Mouse (Mus musculus) heart, adult 2 months (tissue): ENCODE results near the gene Lmntd1. TPM values are rescaled to one million over a fixed set of nuclear protein-coding genes. Genes with fewer than 3 reads are reported as not detected.

Experiments
- DNase-seq, 2 experiments: peaks; one replicate each; pipeline ENCODE4 v3.0.0; 2021
- H3K27ac ChIP-seq: fragments of 200-600 bp; 2 replicates; pipeline ENCODE4 v1.8.1; 2022
- H3K27me3 ChIP-seq: fragments of 200-500 bp; 2 replicates; pipeline ENCODE4 v1.6.1; 2012; ENCODE audit warnings: mild to moderate bottlenecking, low read length, inconsistent platforms, mixed read lengths; ENCODE audit not compliant: control insufficient read depth, insufficient read depth
- H3K36me3 ChIP-seq: fragments of 200-500 bp; 2 replicates; pipeline ENCODE4 v1.6.1; 2012; ENCODE audit warnings: low read length, inconsistent platforms; ENCODE audit not compliant: control insufficient read depth, insufficient read depth
- H3K4me1 ChIP-seq: fragments of 200-500 bp; 2 replicates; pipeline ENCODE4 v1.6.1; 2011; ENCODE audit warnings: low read length; ENCODE audit not compliant: control insufficient read depth, insufficient read depth
- H3K4me3 ChIP-seq: fragments of 200-600 bp; 2 replicates; pipeline ENCODE4 v1.8.1; 2022
- H3K79me2 ChIP-seq: fragments of 200-500 bp; replicated peaks from 2 replicates; pipeline ENCODE4 v1.6.1; 2012; ENCODE audit warnings: mild to moderate bottlenecking, inconsistent platforms, low read length, moderate library complexity, mixed read lengths; ENCODE audit not compliant: control insufficient read depth, insufficient read depth
- H3K9ac ChIP-seq: fragments of 200-500 bp; 2 replicates; pipeline ENCODE4 v1.6.1; 2012; ENCODE audit warnings: low read depth, mild to moderate bottlenecking, control low read depth, inconsistent platforms, low read length, mixed read lengths
- CTCF ChIP-seq: fragments of 200-600 bp; IDR thresholded peaks from 2 replicates; pipeline ENCODE4 v1.8.1; 2022; ENCODE audit warnings: antibody characterized with exemption, mild to moderate bottlenecking, moderate library complexity
- EP300 ChIP-seq: fragments of 200-500 bp; IDR thresholded peaks from 2 replicates; pipeline ENCODE4 v1.6.1; 2011; ENCODE audit warnings: low read depth, low read length, control low read depth; ENCODE audit not compliant: insufficient read depth
- POLR2A ChIP-seq: fragments of 200-500 bp; IDR thresholded peaks from 2 replicates; pipeline ENCODE4 v1.6.1; 2011; ENCODE audit warnings: mild to moderate bottlenecking, low read depth, low read length, control low read depth; ENCODE audit not compliant: insufficient read depth
- WGBS: fragments of 180-500 bp; shearing (Covaris S2); methylation state at CpG from one replicate; pipeline ENCODE4 v1.1.7; 2018; 5-methylcytosine and 5-hydroxymethylcytosine counted together
- intact Hi-C: fragments of 180-260 bp; cut with DNase I; formaldehyde crosslinking; loops from one replicate; pipeline ENCODE4 v1.15.1; 2025
- polyA plus RNA-seq: library from polyadenylated mRNA; depleted of rRNA; stranded (reverse); fragments of >200 nt; gene quantifications from 2 replicates; pipeline ENCODE4 v1.2.3, GENCODE M21; 2012
- total RNA-seq, 2 experiments: library from RNA; stranded (reverse); gene quantifications; 2 replicates each; pipeline ENCODE4 v1.2.3; 2021

Gene Lmntd1
- total and polyA plus RNA-seq, 3 experiments = 2.0 to 6.7 (median 2.2) TPM

- no peaks in the 10 kb centered on the region for H3K4me1 ChIP-seq
- 68% methylated on average over 11 of the region's 11 CpGs for WGBS
- no peak for DNase-seq
- TF ChIP-seq CTCF = no peak
- TF ChIP-seq EP300 = no peak
- no peak for TF ChIP-seq POLR2A
- H3K79me2 ChIP-seq = no peaks in the 10 kb centered on the region
- intact Hi-C loops = no loop called here
- H3K36me3 ChIP-seq = no peaks in the 10 kb centered on the region
- H3K9ac ChIP-seq = no peak overlapping the region
- no peaks in the 10 kb centered on the region for H3K27me3 ChIP-seq
- no peak overlapping the region for H3K27ac ChIP-seq
- no peak overlapping the region for H3K4me3 ChIP-seq
Measured at GRCm38 (mm10) chr6:145598794-145599555, 15.1 kb downstream of the Lmntd1 start.

GRCm38 (mm10) chr6:145595905-145596304, 18.2 kb downstream of the Lmntd1 start:
- intact Hi-C loops = no loop called here
- H3K4me3 ChIP-seq = no peak overlapping the region
- WGBS = 60% methylated on average over 4 of the region's 4 CpGs
- DNase-seq = no peak
- no peaks in the 10 kb centered on the region for H3K79me2 ChIP-seq
- H3K36me3 ChIP-seq = no peaks in the 10 kb centered on the region
- no peak overlapping the region for H3K27ac ChIP-seq
- H3K27me3 ChIP-seq = no peaks in the 10 kb centered on the region
- no peaks in the 10 kb centered on the region for H3K4me1 ChIP-seq
- no peak overlapping the region for H3K9ac ChIP-seq
- no peak for TF ChIP-seq EP300
- TF ChIP-seq POLR2A = no peak
- TF ChIP-seq CTCF = no peak

GRCm38 (mm10) chr6:145593991-145594390, 20.1 kb downstream of the Lmntd1 start:
- intact Hi-C loops = no loop called here
- Histone ChIP-seq H3K9ac (no peak overlapping the region), H3K27me3 (no peaks in the 10 kb centered on the region), H3K27ac (no peak overlapping the region), H3K79me2 (no peaks in the 10 kb centered on the region), H3K4me3 (no peak overlapping the region), H3K36me3 (no peaks in the 10 kb centered on the region), H3K4me1 (no peaks in the 10 kb centered on the region)
- WGBS = 67% methylated on average over 7 of the region's 7 CpGs
- DNase-seq = no peak
- no peak for TF ChIP-seq POLR2A
- no peak for TF ChIP-seq CTCF
- no peak for TF ChIP-seq EP300

- H3K9ac ChIP-seq = no peak overlapping the region
- H3K4me1 ChIP-seq = no peaks in the 10 kb centered on the region
- no peaks in the 10 kb centered on the region for H3K27me3 ChIP-seq
- TF ChIP-seq EP300 (no peak), POLR2A (no peak), CTCF (no peak)
- intact Hi-C loops = no loop called here
- no peaks in the 10 kb centered on the region for H3K79me2 ChIP-seq
- no peak overlapping the region for H3K27ac ChIP-seq
- no peak overlapping the region for H3K4me3 ChIP-seq
- H3K36me3 ChIP-seq = no peaks in the 10 kb centered on the region
- DNase-seq = no peak
- WGBS = 83% methylated on average over 8 of the region's 8 CpGs
Measured at GRCm38 (mm10) chr6:145592531-145592998, 21.6 kb downstream of the Lmntd1 start.

GRCm38 (mm10) chr6:145592036-145592435, 22.1 kb downstream of the Lmntd1 start:
- TF ChIP-seq EP300 (no peak), POLR2A (no peak), CTCF (no peak)
- intact Hi-C loops = no loop called here
- Histone ChIP-seq H3K4me3 (no peak overlapping the region), H3K4me1 (no peaks in the 10 kb centered on the region), H3K9ac (no peak overlapping the region), H3K36me3 (no peaks in the 10 kb centered on the region), H3K27me3 (no peaks in the 10 kb centered on the region), H3K27ac (no peak overlapping the region), H3K79me2 (no peaks in the 10 kb centered on the region)
- WGBS = 76% methylated on average over 6 of the region's 6 CpGs
- DNase-seq = no peak

- no peak for TF ChIP-seq CTCF
- TF ChIP-seq POLR2A = no peak
- TF ChIP-seq EP300 = no peak
- H3K4me1 ChIP-seq = no peaks in the 10 kb centered on the region
- intact Hi-C loops = no loop called here
- no peaks in the 10 kb centered on the region for H3K27me3 ChIP-seq
- WGBS = 80% methylated on average over 1 of the region's 1 CpGs
- no peak overlapping the region for H3K4me3 ChIP-seq
- no peaks in the 10 kb centered on the region for H3K79me2 ChIP-seq
- H3K9ac ChIP-seq = no peak overlapping the region
- H3K36me3 ChIP-seq = no peaks in the 10 kb centered on the region
- no peak for DNase-seq
- H3K27ac ChIP-seq = no peak overlapping the region
Measured at GRCm38 (mm10) chr6:145591578-145591977, 22.5 kb downstream of the Lmntd1 start.
